In the genomic region with DNA sequence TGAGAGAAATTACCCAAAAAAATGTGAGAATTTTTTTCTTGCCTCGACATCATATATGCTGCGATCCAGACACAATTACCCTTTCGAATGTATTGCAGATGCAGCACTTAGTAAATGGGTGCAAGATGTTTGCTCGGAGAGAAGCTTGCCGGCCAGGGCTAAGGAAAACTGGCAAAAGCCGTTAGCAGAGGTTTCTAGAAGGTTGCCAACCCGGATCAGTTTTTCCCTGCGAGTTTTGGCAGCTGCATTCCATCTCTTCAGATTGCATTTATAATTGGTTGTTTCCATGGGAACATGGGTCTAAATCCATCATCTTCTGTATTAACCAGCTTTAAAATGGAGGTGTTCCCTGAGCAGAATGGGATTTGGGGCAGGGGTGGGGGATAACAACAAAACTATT, we compare ENCODE assay signal across 12 mouse cellular contexts.
DNase-seq lines count a peak whose midpoint lies in the region; ATAC-seq lines count a peak whose summit lies in the region.
"Had no signal": no experiment of that assay in that cellular context is flagged by ENCODE, and none has a peak within 500 bp of the region (broad histone marks: within the 10 kb centered on the region; RNA-seq: fewer than 3 reads in every experiment).

No protein-coding gene starts in this region.

- H3K36me3 ChIP-seq in forebrain, embryonic 16.5 days (ENCODE audit: control insufficient read depth, insufficient read depth): no peaks in the 10 kb centered on the region
- H3K36me3 ChIP-seq in forebrain, embryonic 15.5 days: no peaks in the 10 kb centered on the region
- H3K36me3 ChIP-seq in midbrain, embryonic 16.5 days (ENCODE audit: control insufficient read depth, insufficient read depth, low read length): no peaks in the 10 kb centered on the region
- H3K36me3 ChIP-seq in midbrain, embryonic 11.5 days (ENCODE audit: control insufficient read depth, insufficient read depth, low read length): no peaks in the 10 kb centered on the region

- no peak overlapping the region for H3K4me3 ChIP-seq in forebrain, embryonic 16.5 days (replicated peaks; ENCODE audit: low read length)
- H3K4me3 ChIP-seq in forebrain, embryonic 15.5 days: no peak overlapping the region
- H3K4me3 ChIP-seq in midbrain, embryonic 16.5 days (ENCODE audit: low read depth, low read length): no peak overlapping the region
- no peak overlapping the region for H3K4me3 ChIP-seq in midbrain, embryonic 11.5 days (ENCODE audit: low read depth, low read length)

- no peak overlapping the region for H3K9ac ChIP-seq in forebrain, embryonic 16.5 days (replicated peaks; ENCODE audit: low read depth, low read length)
- H3K9ac ChIP-seq in forebrain, embryonic 15.5 days (replicated peaks): no peak overlapping the region
- no peak overlapping the region for H3K9ac ChIP-seq in midbrain, embryonic 16.5 days (ENCODE audit: low read depth, low read length)
- H3K9ac ChIP-seq in midbrain, embryonic 11.5 days (ENCODE audit: low read length): no peak overlapping the region

- H3K27me3 ChIP-seq in forebrain, embryonic 16.5 days (replicated peaks; ENCODE audit: control insufficient read depth, insufficient read depth, low read length): no peaks in the 10 kb centered on the region
- H3K27me3 ChIP-seq in forebrain, embryonic 15.5 days: no peaks in the 10 kb centered on the region
- H3K27me3 ChIP-seq in midbrain, embryonic 16.5 days (ENCODE audit: control insufficient read depth, insufficient read depth, low read depth, low read length): no peaks in the 10 kb centered on the region
- H3K27me3 ChIP-seq in midbrain, embryonic 11.5 days (ENCODE audit: control insufficient read depth, insufficient read depth, low read length): no peaks in the 10 kb centered on the region

- WGBS in forebrain, embryonic 16.5 days: 52% methylated on average over 8 of the region's 8 CpGs
- 50% methylated on average over 8 of the region's 8 CpGs for WGBS in forebrain, embryonic 15.5 days
- WGBS in midbrain, embryonic 16.5 days: 64% methylated on average over 8 of the region's 8 CpGs
- WGBS in midbrain, embryonic 11.5 days: 88% methylated on average over 8 of the region's 8 CpGs

- 0 out of 2 replicates have a peak, but pooled peaks have one; percentile 38 for ATAC-seq in forebrain, embryonic 16.5 days
- ATAC-seq in forebrain, embryonic 15.5 days (replicated peaks): no peak
- peak; percentile 48; the same call in 1 of the 2 replicates for ATAC-seq in midbrain, embryonic 16.5 days
- ATAC-seq in midbrain, embryonic 11.5 days (ENCODE audit: low FRiP score): no peak
- no peak for ATAC-seq in frontal cortex, adult (ENCODE audit: low TSS enrichment)

- H3K9me3 ChIP-seq in forebrain, embryonic 16.5 days (ENCODE audit: control insufficient read depth, low read length): no peaks in the 10 kb centered on the region
- no peaks in the 10 kb centered on the region for H3K9me3 ChIP-seq in forebrain, embryonic 15.5 days
- H3K9me3 ChIP-seq in midbrain, embryonic 16.5 days (replicated peaks; ENCODE audit: control insufficient read depth, low read length, poor library complexity, severe bottlenecking): no peaks in the 10 kb centered on the region
- H3K9me3 ChIP-seq in midbrain, embryonic 11.5 days (ENCODE audit: control insufficient read depth, low read length): no peaks in the 10 kb centered on the region

- DNase-seq in midbrain, embryonic 11.5 days (ENCODE audit: low spot score, missing footprints): no peak
- peak; percentile 8 to 15 for DNase-seq in layer of hippocampus, postnatal 10 days (ENCODE audit: low spot score in 2 of 2)
- peak; percentile 10 for DNase-seq in right cerebral cortex, postnatal 25 days
- no peak for DNase-seq in thymus, postnatal 4 days
- DNase-seq: adrenal gland, postnatal 10 days; lung, adult 18-20 months; thymus, postnatal 14 days had no signal

- peaks cover 4% of the 10 kb centered on the region; the same call in 1 of the 2 replicates for H3K4me1 ChIP-seq in forebrain, embryonic 16.5 days (replicated peaks; ENCODE audit: control insufficient read depth, insufficient read depth, low read length)
- 0 out of 2 replicates have a peak, but pooled peaks cover 5% of the 10 kb centered on the region for H3K4me1 ChIP-seq in forebrain, embryonic 15.5 days
- peaks cover 6% of the 10 kb centered on the region; the same call in 1 of the 2 replicates for H3K4me1 ChIP-seq in midbrain, embryonic 16.5 days (ENCODE audit: control insufficient read depth, insufficient read depth, low read length)
- H3K4me1 ChIP-seq in midbrain, embryonic 11.5 days (ENCODE audit: control insufficient read depth, insufficient read depth, low read length): no peaks in the 10 kb centered on the region

- H3K4me2 ChIP-seq in forebrain, embryonic 16.5 days (ENCODE audit: low read length): no peak overlapping the region
- no peak overlapping the region for H3K4me2 ChIP-seq in forebrain, embryonic 15.5 days (replicated peaks)
- H3K4me2 ChIP-seq in midbrain, embryonic 16.5 days (ENCODE audit: low read length): no peak overlapping the region
- H3K4me2 ChIP-seq in midbrain, embryonic 11.5 days: no peak overlapping the region

- H3K27ac ChIP-seq in forebrain, embryonic 16.5 days (ENCODE audit: low read length): no peak overlapping the region
- no peak overlapping the region for H3K27ac ChIP-seq in forebrain, embryonic 15.5 days (replicated peaks)
- no peak overlapping the region for H3K27ac ChIP-seq in midbrain, embryonic 16.5 days (ENCODE audit: low read length)
- no peak overlapping the region for H3K27ac ChIP-seq in midbrain, embryonic 11.5 days (ENCODE audit: low read depth, low read length)
- H3K27ac ChIP-seq: kidney, postnatal 0 days had no signal

Comparison
In these comparisons a context has a peak if more than half of its experiments do, and no peak if none do; other contexts are left out.
1. ATAC-seq: peak in forebrain, embryonic 16.5 days (single experiment) and midbrain, embryonic 16.5 days (single experiment); none in forebrain, embryonic 15.5 days (single experiment), midbrain, embryonic 11.5 days (single experiment) and frontal cortex, adult (single experiment).
2. DNase-seq: peak in layer of hippocampus, postnatal 10 days (2 of 2) and right cerebral cortex, postnatal 25 days (single experiment); none in midbrain, embryonic 11.5 days (single experiment) and thymus, postnatal 4 days (single experiment).